Mouse (Mus musculus) MEL (cell line): ENCODE results near the gene Foxf1. TPM values are rescaled to one million over a fixed set of nuclear protein-coding genes. Genes with fewer than 3 reads are reported as not detected.

Source experiments
- DNase-seq: peaks from one replicate; pipeline ENCODE4 v3.0.0; 2011; ENCODE audit warnings: low read depth, low spot score
- H3K27ac ChIP-seq: 2 replicates; pipeline ENCODE4 v1.5.1; 2012; ENCODE audit warnings: low read depth, mild to moderate bottlenecking, control low read depth, low read length, moderate library complexity; ENCODE audit not compliant: control insufficient read depth
- H3K27me3 ChIP-seq, 2 experiments: fragments of 150-350 bp in 1 of 2; sonication (generic) in 1 of 2; 2 replicates each; pipeline ENCODE4 v1.6.1; 2012; ENCODE audit warnings: low read length in 2 of 2, mild to moderate bottlenecking in 2 of 2, improper control_type of control experiment in 1 of 2, moderate library complexity in 1 of 2; ENCODE audit not compliant: insufficient read depth in 2 of 2, control insufficient read depth in 1 of 2
- H3K36me3 ChIP-seq, 2 experiments: 2 replicates each; pipeline ENCODE4 v1.6.1; 2012 to 2014; ENCODE audit warnings: low read length in 2 of 2, improper control_type of control experiment in 1 of 2, inconsistent platforms in 1 of 2, mild to moderate bottlenecking in 1 of 2; ENCODE audit not compliant: insufficient read depth in 2 of 2, control insufficient read depth in 1 of 2
- H3K4me1 ChIP-seq, 2 experiments: fragments of 150-350 bp in 1 of 2; sonication (generic) in 1 of 2; 2 replicates each; pipeline ENCODE4 v1.6.1; 2012; ENCODE audit warnings: low read length in 2 of 2, improper control_type of control experiment in 1 of 2, mild to moderate bottlenecking in 1 of 2; ENCODE audit not compliant: insufficient read depth in 2 of 2, control insufficient read depth in 1 of 2
- H3K4me3 ChIP-seq, 2 experiments: fragments of 150-350 bp in 1 of 2; sonication (generic) in 1 of 2; 2 replicates each; pipeline ENCODE4 v1.5.1; 2012; ENCODE audit warnings: low read depth in 2 of 2, low read length in 2 of 2, mild to moderate bottlenecking in 2 of 2, moderate library complexity in 2 of 2, control low read depth in 1 of 2, improper control_type of control experiment in 1 of 2; ENCODE audit not compliant: control insufficient read depth in 1 of 2, insufficient read depth in 1 of 2
- H3K79me2 ChIP-seq: 2 replicates; pipeline ENCODE4 v1.6.1; 2012; ENCODE audit warnings: mild to moderate bottlenecking, low read length, moderate library complexity; ENCODE audit not compliant: control insufficient read depth, poor library complexity, insufficient read depth
- H3K9ac ChIP-seq: 2 replicates; pipeline ENCODE4 v1.6.1; 2012; ENCODE audit warnings: low read depth, mild to moderate bottlenecking, control low read depth, low read length, moderate library complexity; ENCODE audit not compliant: control insufficient read depth, poor library complexity, severe bottlenecking
- H3K9me3 ChIP-seq: fragments of 150-350 bp; sonication (generic); replicated peaks from 2 replicates; pipeline ENCODE4 v1.6.1; 2012; ENCODE audit warnings: mild to moderate bottlenecking, low read length, improper control_type of control experiment, moderate library complexity; ENCODE audit not compliant: insufficient read depth
- CHD1 ChIP-seq: IDR thresholded peaks from 2 replicates; pipeline ENCODE4 v1.6.1; 2012; ENCODE audit warnings: low read depth, mild to moderate bottlenecking, inconsistent platforms, low read length, improper control_type of control experiment
- CHD2 ChIP-seq: IDR thresholded peaks from 2 replicates; pipeline ENCODE4 v1.6.1; 2011; ENCODE audit warnings: low read length, improper control_type of control experiment
- EP300 ChIP-seq, 2 experiments: IDR thresholded peaks; 2 replicates each; pipeline ENCODE4 v1.6.1; 2011; ENCODE audit warnings: improper control_type of control experiment in 2 of 2, low read length in 2 of 2, low read depth in 1 of 2, mild to moderate bottlenecking in 1 of 2
- JUND ChIP-seq: IDR thresholded peaks from 2 replicates; pipeline ENCODE4 v1.6.1; 2011; ENCODE audit warnings: low read depth, mild to moderate bottlenecking, improper control_type of control experiment, low read length
- MAFK ChIP-seq: IDR thresholded peaks from 2 replicates; pipeline ENCODE4 v1.6.1; 2011; ENCODE audit warnings: low read depth, mild to moderate bottlenecking, low read length, improper control_type of control experiment, borderline replicate concordance
- MAX ChIP-seq: IDR thresholded peaks from 2 replicates; pipeline ENCODE4 v1.6.1; 2011; ENCODE audit warnings: low read length, improper control_type of control experiment
- MEF2A ChIP-seq: IDR thresholded peaks from 2 replicates; pipeline ENCODE4 v1.6.1; 2014; ENCODE audit warnings: low read depth, mild to moderate bottlenecking, inconsistent platforms, low read length, improper control_type of control experiment; ENCODE audit not compliant: poor library complexity, insufficient replicate concordance, severe bottlenecking; ENCODE audit errors: extremely low read depth
- MYC ChIP-seq: IDR thresholded peaks from 2 replicates; pipeline ENCODE4 v1.6.1; 2011; ENCODE audit warnings: low read depth, mild to moderate bottlenecking, low read length, improper control_type of control experiment, moderate library complexity
- POLR2A ChIP-seq, 2 experiments: IDR thresholded peaks; 2 replicates each; pipeline ENCODE4 v1.6.1; 2011 to 2012; ENCODE audit warnings: low read length in 2 of 2, mild to moderate bottlenecking in 2 of 2, control low read depth in 1 of 2, improper control_type of control experiment in 1 of 2, low read depth in 1 of 2, moderate library complexity in 1 of 2; ENCODE audit not compliant: control insufficient read depth in 1 of 2, insufficient read depth in 1 of 2, poor library complexity in 1 of 2
- POLR2AphosphoS2 ChIP-seq: IDR thresholded peaks from 2 replicates; pipeline ENCODE4 v1.6.1; 2011; ENCODE audit warnings: low read length, improper control_type of control experiment
- SIN3A ChIP-seq: IDR thresholded peaks from 2 replicates; pipeline ENCODE4 v1.6.1; 2012; ENCODE audit warnings: low read length, improper control_type of control experiment, inconsistent platforms
- TAL1 ChIP-seq: IDR thresholded peaks from 2 replicates; pipeline ENCODE4 v1.6.1; 2012; ENCODE audit warnings: mild to moderate bottlenecking, inconsistent platforms, low read length, moderate library complexity, mixed read lengths
- TBP ChIP-seq: IDR thresholded peaks from 2 replicates; pipeline ENCODE4 v1.8.0; 2011; ENCODE audit warnings: low read depth, low read length, improper control_type of control experiment
- TCF12 ChIP-seq: IDR thresholded peaks from 2 replicates; pipeline ENCODE4 v1.6.1; 2014; ENCODE audit warnings: low read depth, mild to moderate bottlenecking, inconsistent platforms, low read length, improper control_type of control experiment, moderate library complexity
- UBTF ChIP-seq: IDR thresholded peaks from 2 replicates; pipeline ENCODE4 v1.6.1; 2012; ENCODE audit warnings: low read depth, mild to moderate bottlenecking, inconsistent platforms, low read length, improper control_type of control experiment, moderate library complexity, borderline replicate concordance; ENCODE audit not compliant: insufficient read depth
- USF1 ChIP-seq: IDR thresholded peaks from 2 replicates; pipeline ENCODE4 v1.6.1; 2014; ENCODE audit warnings: low read depth, mild to moderate bottlenecking, inconsistent platforms, low read length, improper control_type of control experiment, moderate library complexity
- ZKSCAN1 ChIP-seq: IDR thresholded peaks from 2 replicates; pipeline ENCODE4 v1.6.1; 2012; ENCODE audit warnings: low read depth, mild to moderate bottlenecking, inconsistent platforms, low read length, improper control_type of control experiment, moderate library complexity
- ZNF384 ChIP-seq: IDR thresholded peaks from 2 replicates; pipeline ENCODE4 v1.6.1; 2012; ENCODE audit warnings: low read depth, mild to moderate bottlenecking, inconsistent platforms, low read length, improper control_type of control experiment
- polyA plus RNA-seq, 2 experiments: library from polyadenylated mRNA; stranded (reverse) in 1 of 2; unstranded in 1 of 2; fragments of >175 nt in 1 of 2; fragments of >200 nt in 1 of 2; gene quantifications; 2 replicates each; pipeline versions ENCODE4 v1.2.1 to v1.2.4; 2012; ENCODE audit warnings: low replicate concordance in 2 of 2, low read depth in 1 of 2; ENCODE audit not compliant: insufficient read length in 2 of 2, insufficient read depth in 1 of 2, missing spikeins in 1 of 2
- total RNA-seq: library from RNA; depleted of rRNA; stranded (reverse); fragments of 300-350 nt; gene quantifications from 2 replicates; pipeline ENCODE4 v1.2.3, GENCODE M21; 2012

Gene Foxf1
- total and polyA plus RNA-seq, 3 experiments, result not detected

GRCm38 (mm10) chr8:121086004-121086900 is 2.1 kb downstream of the Foxf1 start:
- H3K27me3 ChIP-seq, result no peaks in the 10 kb centered on the region
- no peaks in the 10 kb centered on the region for H3K36me3 ChIP-seq
- H3K4me1 ChIP-seq, result no peaks in the 10 kb centered on the region
- TF ChIP-seq ZNF384 (no peak), TCF12 (no peak), CHD2 (no peak), POLR2A (IDR thresholded peaks at IDR 0.05; ENCODE audit: control insufficient read depth in 1 of 2, insufficient read depth in 1 of 2, low read depth in 1 of 2, low read length in 2 of 2, poor library complexity in 1 of 2) (no peak)
- no peak for DNase-seq
- no peak overlapping the region for H3K4me3 ChIP-seq
- H3K9ac ChIP-seq, result no peak overlapping the region
- H3K79me2 ChIP-seq, result no peaks in the 10 kb centered on the region
- no peak overlapping the region for H3K27ac ChIP-seq
- no peaks in the 10 kb centered on the region for H3K9me3 ChIP-seq

- Histone ChIP-seq H3K9me3 (no peaks in the 10 kb centered on the region), H3K36me3 (no peaks in the 10 kb centered on the region), H3K9ac (no peak overlapping the region), H3K4me1 (no peaks in the 10 kb centered on the region), H3K4me3 (no peak overlapping the region), H3K27ac (no peak overlapping the region), H3K79me2 (no peaks in the 10 kb centered on the region), H3K27me3 (no peaks in the 10 kb centered on the region)
- TF ChIP-seq POLR2AphosphoS2, result no peak
- TF ChIP-seq EP300 (IDR thresholded peaks at IDR 0.05; ENCODE audit: low read depth in 1 of 2, low read length in 2 of 2), result no peak
- no peak for TF ChIP-seq SIN3A
- TF ChIP-seq UBTF, result no peak
- no peak for TF ChIP-seq JUND
- TF ChIP-seq MYC, result no peak
- no peak for TF ChIP-seq MEF2A
- no peak for TF ChIP-seq CHD1
- TF ChIP-seq TAL1, result no peak
- TF ChIP-seq MAFK, result no peak
- no peak for TF ChIP-seq CHD2
- TF ChIP-seq TBP, result no peak
- no peak for TF ChIP-seq ZKSCAN1
- no peak for TF ChIP-seq MAX
- TF ChIP-seq USF1, result no peak
- DNase-seq, result no peak
Measured at GRCm38 (mm10) chr8:121088281-121088680, 4.1 kb downstream of the Foxf1 start.
